In genomic region chr4:44065355-44066025, GRCm38 (mm10) we compare ENCODE assay signal across 9 mouse cellular contexts. TPM values are rescaled to one million over a fixed set of nuclear protein-coding genes. Genes with fewer than 3 reads are reported as not detected.
A peak's percentile ranks its signal among the peaks of the same experiment; 100 is the strongest.
DNase-seq lines count a peak whose midpoint lies in the region; ATAC-seq and TF ChIP-seq lines count a peak whose summit lies in the region.
"Had no signal": no experiment of that assay in that cellular context is flagged by ENCODE, and none has a peak within 500 bp of the region (broad histone marks: within the 10 kb centered on the region; RNA-seq: fewer than 3 reads in every experiment).

No protein-coding gene starts in this region.

- in situ Hi-C loops in CH12.LX (cut with MboI; ENCODE audit: low pct_ligation_motif_present, low pct_unique_long_range_greater_than_20kb, low sequenced_read_pairs) = no loop called here

- 0 out of 2 replicates have a peak, but pooled peaks have one; percentile 36 for ATAC-seq in forebrain, embryonic 11.5 days (replicated peaks; ENCODE audit: low FRiP score)
- ATAC-seq in heart, embryonic 16.5 days (replicated peaks; ENCODE audit: extremely low read depth, insufficient read depth, low FRiP score) = peak; percentile 46
- ATAC-seq in liver, embryonic 14.5 days (ENCODE audit: insufficient read depth) = peak; percentile 74
- ATAC-seq in neural tube, embryonic 12.5 days (ENCODE audit: low FRiP score, low read depth) = peak; percentile 53; the same call in 1 of the 2 replicates
- peak; percentile 90 for ATAC-seq in stomach, postnatal 0 days (ENCODE audit: low FRiP score, low TSS enrichment)

- H3K4me3 ChIP-seq in CH12.LX (replicated peaks in 1 of 3; ENCODE audit: low read depth in 2 of 3, low read length in 2 of 3, poor library complexity in 1 of 3) = peak overlapping the region; percentile 10 to 45 (median 38)
- H3K4me3 ChIP-seq in forebrain, embryonic 11.5 days (ENCODE audit: low read depth, low read length) = no peak overlapping the region
- peak overlapping the region; percentile 10; the same call in 1 of the 2 replicates for H3K4me3 ChIP-seq in heart, embryonic 16.5 days (ENCODE audit: low read length)
- H3K4me3 ChIP-seq in liver, embryonic 14.5 days (ENCODE audit: insufficient read depth in 1 of 2, low read depth in 2 of 2, low read length in 2 of 2) = peak overlapping the region; percentile 27 to 41; a peak in 3 of 4 replicates
- no peak overlapping the region for H3K4me3 ChIP-seq in neural tube, embryonic 12.5 days
- H3K4me3 ChIP-seq in stomach, postnatal 0 days (ENCODE audit: low read depth, low read length) = no peak overlapping the region

- H3K27ac ChIP-seq in CH12.LX (ENCODE audit: insufficient read depth, low read depth) = peak overlapping the region; percentile 75
- no peak overlapping the region for H3K27ac ChIP-seq in forebrain, embryonic 11.5 days (ENCODE audit: low read depth, low read length)
- H3K27ac ChIP-seq in heart, embryonic 16.5 days (ENCODE audit: low read length) = peak overlapping the region; percentile 49
- no peak overlapping the region for H3K27ac ChIP-seq in liver, embryonic 14.5 days
- H3K27ac ChIP-seq in neural tube, embryonic 12.5 days = no peak overlapping the region
- peak overlapping the region; percentile 70 for H3K27ac ChIP-seq in stomach, postnatal 0 days (replicated peaks)
- H3K27ac ChIP-seq: macrophage had no signal

- peaks cover 5% of the 10 kb centered on the region; the same call in 1 of the 2 replicates for H3K79me2 ChIP-seq in CH12.LX (replicated peaks; ENCODE audit: control insufficient read depth, extremely low read depth, insufficient read depth, poor library complexity, severe bottlenecking)

- H3K36me3 ChIP-seq in CH12.LX (replicated peaks in 1 of 2; ENCODE audit: control insufficient read depth in 1 of 2, insufficient read depth in 1 of 2, low read length in 1 of 2) = peaks cover 14 to 27% of the 10 kb centered on the region in 2 experiments
- H3K36me3 ChIP-seq in forebrain, embryonic 11.5 days (ENCODE audit: control insufficient read depth, insufficient read depth, low read length) = no peaks in the 10 kb centered on the region
- H3K36me3 ChIP-seq in heart, embryonic 16.5 days (ENCODE audit: control insufficient read depth, insufficient read depth) = 0 out of 2 replicates have a peak, but pooled peaks cover 2% of the 10 kb centered on the region
- peaks cover 3% of the 10 kb centered on the region; the same call in 1 of the 2 replicates for H3K36me3 ChIP-seq in liver, embryonic 14.5 days (replicated peaks; ENCODE audit: control insufficient read depth, insufficient read depth, low read depth)
- H3K36me3 ChIP-seq in neural tube, embryonic 12.5 days = no peaks in the 10 kb centered on the region; the same call in 1 of the 2 replicates
- no peaks in the 10 kb centered on the region for H3K36me3 ChIP-seq in stomach, postnatal 0 days (ENCODE audit: control insufficient read depth, insufficient read depth, low read length)

- peak overlapping the region; percentile 76 for H3K4me2 ChIP-seq in CH12.LX (ENCODE audit: insufficient read depth, low read depth, poor library complexity, severe bottlenecking)
- 0 out of 2 replicates have a peak overlapping the region, but pooled peaks have one; percentile 11 for H3K4me2 ChIP-seq in forebrain, embryonic 11.5 days (ENCODE audit: low read depth, low read length, severe bottlenecking)
- H3K4me2 ChIP-seq in heart, embryonic 16.5 days (ENCODE audit: low read depth, low read length) = peak overlapping the region; percentile 44
- H3K4me2 ChIP-seq in liver, embryonic 14.5 days (ENCODE audit: low read depth) = peak overlapping the region; percentile 58
- peak overlapping the region; percentile 28 for H3K4me2 ChIP-seq in neural tube, embryonic 12.5 days (replicated peaks)
- peak overlapping the region; percentile 27 for H3K4me2 ChIP-seq in stomach, postnatal 0 days (replicated peaks; ENCODE audit: low read depth)

- H3K27me3 ChIP-seq in CH12.LX (replicated peaks) = no peaks in the 10 kb centered on the region
- no peaks in the 10 kb centered on the region for H3K27me3 ChIP-seq in forebrain, embryonic 11.5 days (ENCODE audit: control insufficient read depth, insufficient read depth, low read length)
- no peaks in the 10 kb centered on the region for H3K27me3 ChIP-seq in heart, embryonic 16.5 days (ENCODE audit: control insufficient read depth, insufficient read depth, low read length)
- no peaks in the 10 kb centered on the region for H3K27me3 ChIP-seq in liver, embryonic 14.5 days (ENCODE audit: control insufficient read depth, insufficient read depth, low read length)
- no peaks in the 10 kb centered on the region for H3K27me3 ChIP-seq in neural tube, embryonic 12.5 days (replicated peaks)
- H3K27me3 ChIP-seq in stomach, postnatal 0 days (ENCODE audit: control insufficient read depth, insufficient read depth, low read length) = no peaks in the 10 kb centered on the region

- peak; percentile 99 for TF ChIP-seq RAD21 in CH12.LX (IDR thresholded peaks at IDR 0.05; ENCODE audit: low read depth, low read length)

- TF ChIP-seq EP300 in CH12.LX (IDR thresholded peaks at IDR 0.05; ENCODE audit: low read length) = no peak
- no peak for TF ChIP-seq EP300 in liver, embryonic 14.5 days (IDR thresholded peaks at IDR 0.05; ENCODE audit: low read depth)
- TF ChIP-seq EP300 in stomach, postnatal 0 days (optimal IDR thresholded peaks at IDR 0.05) = no peak

- H3K9me3 ChIP-seq in CH12.LX (replicated peaks; ENCODE audit: low read length) = no peaks in the 10 kb centered on the region
- no peaks in the 10 kb centered on the region for H3K9me3 ChIP-seq in forebrain, embryonic 11.5 days (ENCODE audit: control insufficient read depth, low read length)
- H3K9me3 ChIP-seq in heart, embryonic 16.5 days (replicated peaks; ENCODE audit: control insufficient read depth, low read length) = no peaks in the 10 kb centered on the region
- no peaks in the 10 kb centered on the region for H3K9me3 ChIP-seq in liver, embryonic 14.5 days (ENCODE audit: control insufficient read depth, low read length)
- no peaks in the 10 kb centered on the region for H3K9me3 ChIP-seq in neural tube, embryonic 12.5 days
- no peaks in the 10 kb centered on the region for H3K9me3 ChIP-seq in stomach, postnatal 0 days (ENCODE audit: control insufficient read depth, low read length)

- peak; percentile 67 for TF ChIP-seq POLR2A in CH12.LX (IDR thresholded peaks at IDR 0.05; ENCODE audit: low read depth, low read length)

- TF ChIP-seq CTCF in CH12.LX (conservative IDR thresholded peaks at IDR 0.05 in 1 of 2, IDR thresholded peaks at IDR 0.05 in 1 of 2; ENCODE audit: low read depth in 2 of 2, low read length in 2 of 2) = peak; percentile 95 to 98
- TF ChIP-seq CTCF in liver, embryonic 14.5 days (IDR thresholded peaks at IDR 0.05; ENCODE audit: low read depth) = peak; percentile 99
- peak; percentile 99 for TF ChIP-seq CTCF in stomach, postnatal 0 days (IDR thresholded peaks at IDR 0.05; ENCODE audit: low read depth)

- peak overlapping the region; percentile 59 for H3K9ac ChIP-seq in CH12.LX (ENCODE audit: insufficient read depth, low read depth)
- H3K9ac ChIP-seq in forebrain, embryonic 11.5 days (ENCODE audit: low read length) = no peak overlapping the region
- 0 out of 2 replicates have a peak overlapping the region, but pooled peaks have one; percentile 24 for H3K9ac ChIP-seq in heart, embryonic 16.5 days (ENCODE audit: low read length)
- peak overlapping the region; percentile 5; the same call in 1 of the 2 replicates for H3K9ac ChIP-seq in liver, embryonic 14.5 days (replicated peaks)
- no peak overlapping the region for H3K9ac ChIP-seq in neural tube, embryonic 12.5 days
- no peak overlapping the region for H3K9ac ChIP-seq in stomach, postnatal 0 days (ENCODE audit: low read length)

- H3K4me1 ChIP-seq in CH12.LX (ENCODE audit: control insufficient read depth in 1 of 2, insufficient read depth in 2 of 2) = peaks cover 0 to 28% of the 10 kb centered on the region in 2 experiments; a peak in 2 of 4 replicates
- peaks cover 3% of the 10 kb centered on the region; the same call in 1 of the 2 replicates for H3K4me1 ChIP-seq in forebrain, embryonic 11.5 days (replicated peaks; ENCODE audit: control insufficient read depth, insufficient read depth, low read length)
- peaks cover 19% of the 10 kb centered on the region for H3K4me1 ChIP-seq in heart, embryonic 16.5 days (ENCODE audit: control insufficient read depth, insufficient read depth, low read length)
- H3K4me1 ChIP-seq in liver, embryonic 14.5 days (replicated peaks; ENCODE audit: control insufficient read depth in 2 of 2, insufficient read depth in 2 of 2, low read length in 1 of 2) = peaks cover 9 to 23% of the 10 kb centered on the region in 2 experiments
- peaks cover 4% of the 10 kb centered on the region; the same call in 1 of the 2 replicates for H3K4me1 ChIP-seq in neural tube, embryonic 12.5 days
- H3K4me1 ChIP-seq in stomach, postnatal 0 days (replicated peaks; ENCODE audit: control insufficient read depth, insufficient read depth) = no peaks in the 10 kb centered on the region

- WGBS in forebrain, embryonic 11.5 days = 38% methylated on average over 16 of the region's 16 CpGs
- WGBS in heart, embryonic 16.5 days = 30% methylated on average over 16 of the region's 16 CpGs
- WGBS in liver, embryonic 14.5 days (ENCODE audit: insufficient replicate concordance) = 11% methylated on average over 16 of the region's 16 CpGs
- WGBS in neural tube, embryonic 12.5 days = 40% methylated on average over 16 of the region's 16 CpGs
- WGBS in stomach, postnatal 0 days = 25% methylated on average over 16 of the region's 16 CpGs

- DNase-seq in CH12.LX (ENCODE audit: extremely low read depth) = peak; percentile 94
- DNase-seq in c-Kit-positive CD71-positive TER-119-negative erythroid progenitor cells, embryonic 14.5 days (ENCODE audit: low read depth) = peak; percentile 84
- DNase-seq in forebrain, embryonic 11.5 days (ENCODE audit: low spot score) = peak; percentile 93
- peak; percentile 91 to 96 for DNase-seq in kidney, postnatal 25 days
- peak; percentile 63 to 75 (median 66) for DNase-seq in liver, embryonic 14.5 days (ENCODE audit: low read depth in 3 of 3, low spot score in 3 of 3)
- peak; percentile 95 for DNase-seq in stomach, postnatal 0 days (ENCODE audit: low spot score)

- dilution Hi-C loops in CH12.LX (cut with MboI; ENCODE audit: extremely low pct_ligation_motif_present, extremely low pct_unique_long_range_greater_than_20kb, low sequenced_read_pairs) = no loop called here

TF ChIP-seq in CH12.LX, 34 proteins besides CTCF, POLR2A, EP300 and RAD21 (continues in another document):
- TF ChIP-seq PAX5 (IDR thresholded peaks at IDR 0.05; ENCODE audit: low read length) = no peak

RNA-seq across cellular contexts. Expression of gene Gne, which starts 18.5 kb away (rescaled TPM):
- total RNA-seq in CH12.LX (2012; rRNA removed) (31.6 and 37.1 TPM in 2 replicates), CH12.LX (2014; rRNA removed) (23.6 and 35.3 TPM in 2 replicates)
- 34.4 and 35.5 TPM in 2 replicates for polyA plus RNA-seq in CH12.LX (2012; ENCODE audit: insufficient read length, low read depth)
- polyA plus RNA-seq in forebrain, embryonic 11.5 days (2014; fragmentation: Nextera tagmentation; extraction: Ambion mirVana) = 18.8 and 20.8 TPM in 2 replicates
- 38.3 and 40.8 TPM in 2 replicates for polyA plus RNA-seq in heart, embryonic 16.5 days (2015; fragmentation: Nextera tagmentation; extraction: Ambion mirVana)
- polyA plus RNA-seq in liver, embryonic 14.5 days (2012; rRNA removed) = 7.3 and 8.5 TPM in 2 replicates
- polyA plus RNA-seq in liver, embryonic 14.5 days (2014; fragmentation: Nextera tagmentation; extraction: Ambion mirVana) = 21.3 and 29.9 TPM in 2 replicates
- 21.8 and 27.4 TPM in 2 replicates for polyA plus RNA-seq in neural tube, embryonic 12.5 days (2016; fragmentation: Nextera tagmentation; extraction: Ambion mirVana)
- polyA plus RNA-seq in stomach, postnatal 0 days (2015; fragmentation: Nextera tagmentation; extraction: Ambion mirVana) = 19.2 and 21.1 TPM in 2 replicates

Comparison
In these comparisons a context has a peak if more than half of its experiments do, and no peak if none do; other contexts are left out.
1. H3K27ac ChIP-seq: peak in CH12.LX (single experiment), heart, embryonic 16.5 days (single experiment) and stomach, postnatal 0 days (single experiment); none in forebrain, embryonic 11.5 days (single experiment), liver, embryonic 14.5 days (single experiment) and neural tube, embryonic 12.5 days (single experiment).
2. H3K4me2 ChIP-seq: peak in every context shown above with its lines; median percentile 76 in CH12.LX; 58 in liver, embryonic 14.5 days; 44 in heart, embryonic 16.5 days; 28 in neural tube, embryonic 12.5 days; 27 in stomach, postnatal 0 days; 11 in forebrain, embryonic 11.5 days.
3. H3K4me3 ChIP-seq: peak in CH12.LX (3 of 3), heart, embryonic 16.5 days (single experiment) and liver, embryonic 14.5 days (2 of 2); none in forebrain, embryonic 11.5 days (single experiment), neural tube, embryonic 12.5 days (single experiment) and stomach, postnatal 0 days (single experiment).
4. H3K9ac ChIP-seq: peak in CH12.LX (single experiment), heart, embryonic 16.5 days (single experiment) and liver, embryonic 14.5 days (single experiment); none in forebrain, embryonic 11.5 days (single experiment), neural tube, embryonic 12.5 days (single experiment) and stomach, postnatal 0 days (single experiment).
5. ATAC-seq: peak in every context shown above with its lines; median percentile 90 in stomach, postnatal 0 days; 74 in liver, embryonic 14.5 days; 53 in neural tube, embryonic 12.5 days; 46 in heart, embryonic 16.5 days; 36 in forebrain, embryonic 11.5 days.
6. Peak in every context shown above with its lines, with median percentiles within 50 percentile points of each other: DNase-seq and CTCF ChIP-seq.